Mouse (Mus musculus): ENCODE measurements around the gene Gm27027.

Gene Gm27027

GRCm38 (mm10) chr2:93928866-93929265 is 67.3 kb downstream of the Gm27027 start:
- DNase-seq (ENCODE audit: low spot score in 2 of 2), result no peak

- DNase-seq (ENCODE audit: low spot score in 2 of 2), result no peak
Observed at GRCm38 (mm10) chr2:93927701-93928437, 68.3 kb downstream of the Gm27027 start.

DNA sequence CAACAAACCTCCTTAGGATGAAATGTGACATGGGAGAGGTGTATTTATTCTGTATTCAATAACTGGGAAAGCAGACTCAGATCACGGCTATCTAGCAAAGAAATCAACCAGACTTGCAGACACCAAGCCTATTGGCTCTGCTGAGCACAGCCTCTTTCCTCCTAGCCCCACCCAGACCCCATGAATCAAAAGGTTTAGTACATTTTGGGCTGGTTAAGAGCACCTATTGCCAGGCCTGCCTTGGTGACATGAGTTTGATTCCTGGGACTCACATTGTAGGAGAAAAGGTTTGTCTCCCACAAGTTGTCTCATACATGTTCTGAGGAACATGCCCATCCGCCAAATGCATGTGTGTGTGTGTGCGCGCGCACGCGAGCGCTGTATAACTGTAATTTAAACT is 70.0 kb downstream of the Gm27027 start:
- no peak for DNase-seq (ENCODE audit: low spot score in 2 of 2)

DNA sequence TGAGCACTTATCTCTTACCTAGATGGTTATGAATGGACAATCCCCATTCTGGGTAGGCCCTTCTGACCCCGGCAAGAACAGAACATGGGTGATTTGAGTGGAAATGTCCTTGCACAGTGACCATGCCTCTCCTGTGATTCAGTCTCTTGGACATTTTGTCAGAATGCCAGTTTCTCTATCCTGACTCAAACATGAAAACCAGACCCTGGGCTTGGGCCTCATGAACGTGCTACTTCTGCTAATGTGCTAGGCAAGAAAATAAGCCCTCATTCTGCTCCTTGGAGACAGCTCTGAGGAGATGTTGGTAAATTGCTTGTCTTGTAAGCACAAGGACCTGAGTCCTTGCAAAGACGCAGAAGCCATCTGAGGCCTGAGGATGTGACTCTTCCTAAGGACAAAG is 77.1 kb downstream of the Gm27027 start:
- no peak for DNase-seq (ENCODE audit: low spot score in 2 of 2)

DNA sequence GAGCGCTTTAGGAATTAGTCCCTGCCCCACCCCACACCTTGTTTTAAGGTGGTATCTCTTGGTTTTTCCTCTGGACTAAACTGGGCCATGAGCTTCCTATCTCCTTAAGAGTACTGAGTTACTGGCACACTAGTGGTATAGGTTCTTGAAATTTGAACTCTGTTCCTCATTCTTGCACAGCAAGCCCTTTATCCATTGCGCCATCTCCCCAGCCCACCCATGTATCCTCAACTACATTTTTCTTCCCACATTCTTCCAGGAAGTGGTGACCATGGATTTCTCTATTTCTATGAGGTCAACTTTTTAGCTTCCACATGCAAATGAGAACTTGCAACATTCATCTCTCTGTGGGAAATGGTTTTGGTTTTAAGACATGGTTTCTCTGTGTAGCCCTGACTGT is 82.6 kb downstream of the Gm27027 start:
- no peak for DNase-seq (ENCODE audit: low spot score in 2 of 2)

GRCm38 (mm10) chr2:93911942-93912341 is 84.2 kb downstream of the Gm27027 start:
- peak; percentile 75 to 81 for DNase-seq (ENCODE audit: low spot score in 2 of 2)

DNA sequence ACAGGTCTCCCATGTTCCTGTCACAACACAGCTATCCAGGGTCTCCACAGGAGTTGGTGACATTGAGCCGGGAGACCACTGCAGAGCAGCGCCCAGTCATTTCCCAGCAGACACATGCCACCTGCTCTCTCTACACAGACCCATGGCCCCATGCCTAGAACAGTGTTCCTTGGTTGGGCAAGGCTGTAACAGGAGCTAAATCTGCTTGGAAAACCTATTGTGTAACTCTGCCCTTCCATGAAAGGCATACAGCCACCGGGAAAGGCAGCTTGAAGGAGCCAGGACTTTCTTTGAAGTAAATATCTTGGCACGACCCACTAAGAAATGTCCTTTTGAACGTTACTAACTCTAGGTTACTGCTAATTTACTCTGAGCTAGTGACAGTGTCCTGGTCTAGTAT is 86.4 kb downstream of the Gm27027 start:
- no peak for DNase-seq (ENCODE audit: low spot score in 2 of 2)

DNA sequence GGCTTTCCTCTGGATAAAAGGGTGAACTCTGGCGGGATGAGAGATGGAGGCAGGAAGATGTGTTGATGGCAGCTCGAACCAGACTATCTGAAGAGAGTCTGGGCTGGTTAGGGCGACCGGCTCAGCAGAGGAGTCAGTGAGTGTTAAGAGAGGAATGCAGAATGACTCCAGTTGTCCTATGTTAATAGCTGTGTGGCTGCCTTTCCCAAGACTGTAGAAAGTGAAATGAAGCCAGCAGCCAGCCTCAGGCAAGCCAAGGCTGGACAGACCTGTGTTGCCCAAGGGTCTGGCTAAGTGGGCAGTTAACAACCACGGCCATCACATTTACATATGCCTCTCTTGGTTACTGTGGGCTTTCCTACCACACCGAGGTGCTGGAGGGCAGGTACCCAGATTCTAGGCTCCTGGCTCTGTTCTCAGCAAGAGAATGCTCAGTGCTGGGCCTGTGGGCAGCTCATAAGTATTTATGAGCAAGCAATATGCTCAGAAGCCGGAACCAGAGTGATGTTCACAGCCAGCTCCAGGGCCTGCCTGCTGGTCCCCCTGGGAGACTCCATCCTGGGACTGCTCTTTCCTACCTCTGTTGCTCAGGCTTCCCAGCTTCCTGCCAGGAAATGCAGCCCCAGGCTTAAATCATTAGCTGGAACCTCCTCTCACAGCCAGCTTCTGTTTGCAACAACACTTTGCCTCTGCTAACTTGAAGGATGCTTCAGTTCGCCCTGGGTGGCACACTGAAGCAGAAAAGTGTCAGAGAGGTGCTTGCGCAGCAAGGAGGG is 88.4 kb downstream of the Gm27027 start:
- no peak for DNase-seq (ENCODE audit: low spot score in 2 of 2)
